Mouse (Mus musculus) hindbrain, embryonic 15.5 days (tissue): ENCODE data around the gene BC030870. TPM values are rescaled to one million over a fixed set of nuclear protein-coding genes. Genes with fewer than 3 reads are reported as not detected.

ENCODE experiments used
- ATAC-seq: fragments of 200-750 bp; cut with Nextera tagmentation; 2 replicates; pipeline ENCODE4 v1.8.0; 2017; ENCODE audit warnings: low read depth, moderate number of reproducible peaks, moderate TSS enrichment; ENCODE audit not compliant: low FRiP score
- H3K27ac ChIP-seq: fragments of 300-500 bp; sonication (generic); replicated peaks from 2 replicates; pipeline ENCODE4 v1.5.1; 2015; ENCODE audit warnings: mild to moderate bottlenecking, inconsistent platforms
- H3K27me3 ChIP-seq: fragments of 300-500 bp; sonication (generic); 2 replicates; pipeline ENCODE4 v1.6.1; 2015; ENCODE audit warnings: control low read depth, inconsistent platforms
- H3K36me3 ChIP-seq: fragments of 300-500 bp; sonication (generic); 2 replicates; pipeline ENCODE4 v1.6.1; 2015; ENCODE audit warnings: control low read depth, inconsistent platforms
- H3K4me1 ChIP-seq: fragments of 300-500 bp; sonication (generic); replicated peaks from 2 replicates; pipeline ENCODE4 v1.6.1; 2015; ENCODE audit warnings: control low read depth, inconsistent platforms
- H3K4me2 ChIP-seq: fragments of 300-500 bp; sonication (generic); 2 replicates; pipeline ENCODE4 v1.6.1; 2015; ENCODE audit warnings: moderate library complexity, mild to moderate bottlenecking, inconsistent platforms
- H3K4me3 ChIP-seq: fragments of 300-500 bp; sonication (generic); 2 replicates; pipeline ENCODE4 v1.5.1; 2015; ENCODE audit warnings: mild to moderate bottlenecking, inconsistent platforms
- H3K9ac ChIP-seq: fragments of 300-500 bp; sonication (generic); 2 replicates; pipeline ENCODE4 v1.6.1; 2015; ENCODE audit warnings: inconsistent platforms
- H3K9me3 ChIP-seq: fragments of 300-500 bp; sonication (generic); 2 replicates; pipeline ENCODE4 v1.6.1; 2016; ENCODE audit warnings: control low read depth, inconsistent platforms
- WGBS: fragments of 180-500 bp; shearing (Covaris S2); methylation state at CpG from one replicate; pipeline ENCODE4 v1.1.7; 2015; 5-methylcytosine and 5-hydroxymethylcytosine counted together
- polyA plus RNA-seq: library from polyadenylated mRNA; unstranded; fragments of >200 nt; fragmentation: Nextera tagmentation; extraction: Ambion mirVana; gene quantifications from 2 replicates; pipeline ENCODE4 v1.2.1, GENCODE M21; 2015

BC030870 gene
- polyA plus RNA-seq, 1 experiment from 2014 or later = 0.09 TPM

- no peaks in the 10 kb centered on the region for H3K36me3 ChIP-seq
- H3K9ac ChIP-seq = no peak overlapping the region
- H3K4me1 ChIP-seq = no peaks in the 10 kb centered on the region
- H3K9me3 ChIP-seq = no peaks in the 10 kb centered on the region
- ATAC-seq = no peak
- no peak overlapping the region for H3K27ac ChIP-seq
- no peak overlapping the region for H3K4me2 ChIP-seq
- WGBS = 95% methylated on average over 25 of the region's 25 CpGs
- no peak overlapping the region for H3K4me3 ChIP-seq
- no peaks in the 10 kb centered on the region for H3K27me3 ChIP-seq
Observed at GRCm38 (mm10) chr8:65107936-65108718, 21.2 kb downstream of the BC030870 start.

- ATAC-seq = no peak
- H3K4me1 ChIP-seq = no peaks in the 10 kb centered on the region
- 67% methylated on average over 4 of the region's 4 CpGs for WGBS
- H3K36me3 ChIP-seq = no peaks in the 10 kb centered on the region
- H3K4me2 ChIP-seq = no peak overlapping the region
- no peak overlapping the region for H3K4me3 ChIP-seq
- H3K27me3 ChIP-seq = no peaks in the 10 kb centered on the region
- no peaks in the 10 kb centered on the region for H3K9me3 ChIP-seq
- H3K27ac ChIP-seq = no peak overlapping the region
- H3K9ac ChIP-seq = no peak overlapping the region
Observed at GRCm38 (mm10) chr8:65104041-65104440, 25.3 kb downstream of the BC030870 start.

- Histone ChIP-seq H3K27me3 (no peaks in the 10 kb centered on the region), H3K4me2 (no peak overlapping the region), H3K27ac (no peak overlapping the region), H3K9ac (no peak overlapping the region), H3K4me1 (no peaks in the 10 kb centered on the region), H3K36me3 (no peaks in the 10 kb centered on the region), H3K9me3 (no peaks in the 10 kb centered on the region), H3K4me3 (no peak overlapping the region)
- peak; percentile 71 for ATAC-seq
- 64% methylated on average over 7 of the region's 7 CpGs for WGBS
Observed at GRCm38 (mm10) chr8:65103632-65104031, 25.7 kb downstream of the BC030870 start.

- Histone ChIP-seq H3K36me3 (no peaks in the 10 kb centered on the region), H3K4me1 (no peaks in the 10 kb centered on the region), H3K4me3 (no peak overlapping the region), H3K9me3 (no peaks in the 10 kb centered on the region), H3K27ac (no peak overlapping the region), H3K27me3 (no peaks in the 10 kb centered on the region), H3K4me2 (no peak overlapping the region), H3K9ac (no peak overlapping the region)
- ATAC-seq = no peak
- 50% methylated on average over 3 of the region's 3 CpGs for WGBS
Observed at GRCm38 (mm10) chr8:65099735-65100134, 29.6 kb downstream of the BC030870 start.

- Histone ChIP-seq H3K27ac (no peak overlapping the region), H3K9me3 (no peaks in the 10 kb centered on the region), H3K4me3 (no peak overlapping the region), H3K4me2 (no peak overlapping the region), H3K9ac (no peak overlapping the region), H3K27me3 (no peaks in the 10 kb centered on the region), H3K4me1 (no peaks in the 10 kb centered on the region), H3K36me3 (no peaks in the 10 kb centered on the region)
- 63% methylated on average over 7 of the region's 7 CpGs for whole genome bisulfite sequencing
- no peak for ATAC-seq
Observed at GRCm38 (mm10) chr8:65097760-65098415, 31.5 kb downstream of the BC030870 start.

GRCm38 (mm10) chr8:65089781-65090180, 39.6 kb downstream of the BC030870 start:
- no peak overlapping the region for H3K4me2 ChIP-seq
- H3K9ac ChIP-seq = no peak overlapping the region
- no peaks in the 10 kb centered on the region for H3K4me1 ChIP-seq
- no peaks in the 10 kb centered on the region for H3K27me3 ChIP-seq
- ATAC-seq = no peak
- H3K36me3 ChIP-seq = no peaks in the 10 kb centered on the region
- no peak overlapping the region for H3K4me3 ChIP-seq
- H3K27ac ChIP-seq = no peak overlapping the region
- H3K9me3 ChIP-seq = no peaks in the 10 kb centered on the region
- 52% methylated on average over 7 of the region's 7 CpGs for WGBS

- Histone ChIP-seq H3K27me3 (no peaks in the 10 kb centered on the region), H3K4me2 (no peak overlapping the region), H3K27ac (no peak overlapping the region), H3K4me3 (no peak overlapping the region), H3K4me1 (no peaks in the 10 kb centered on the region), H3K9me3 (no peaks in the 10 kb centered on the region), H3K9ac (no peak overlapping the region), H3K36me3 (no peaks in the 10 kb centered on the region)
- WGBS = 88% methylated on average over 12 of the region's 12 CpGs
- no peak for ATAC-seq
Observed at GRCm38 (mm10) chr8:65088120-65088519, 41.2 kb downstream of the BC030870 start.

GRCm38 (mm10) chr8:65087711-65088110, 41.7 kb downstream of the BC030870 start:
- no peak overlapping the region for H3K27ac ChIP-seq
- no peak overlapping the region for H3K9ac ChIP-seq
- H3K4me3 ChIP-seq = no peak overlapping the region
- H3K27me3 ChIP-seq = no peaks in the 10 kb centered on the region
- H3K4me2 ChIP-seq = no peak overlapping the region
- 76% methylated on average over 8 of the region's 8 CpGs for WGBS
- no peaks in the 10 kb centered on the region for H3K4me1 ChIP-seq
- ATAC-seq = no peak
- H3K9me3 ChIP-seq = no peaks in the 10 kb centered on the region
- H3K36me3 ChIP-seq = no peaks in the 10 kb centered on the region

- H3K27me3 ChIP-seq = no peaks in the 10 kb centered on the region
- H3K4me1 ChIP-seq = no peaks in the 10 kb centered on the region
- H3K27ac ChIP-seq = no peak overlapping the region
- H3K4me3 ChIP-seq = no peak overlapping the region
- no peak overlapping the region for H3K4me2 ChIP-seq
- no peaks in the 10 kb centered on the region for H3K36me3 ChIP-seq
- no peak overlapping the region for H3K9ac ChIP-seq
- ATAC-seq = no peak
- H3K9me3 ChIP-seq = no peaks in the 10 kb centered on the region
- 80% methylated on average over 2 of the region's 2 CpGs for WGBS
Observed at GRCm38 (mm10) chr8:65085680-65086079, 43.7 kb downstream of the BC030870 start.

- 84% methylated on average over 9 of the region's 9 CpGs for WGBS
- no peak overlapping the region for H3K27ac ChIP-seq
- no peaks in the 10 kb centered on the region for H3K9me3 ChIP-seq
- no peaks in the 10 kb centered on the region for H3K27me3 ChIP-seq
- H3K36me3 ChIP-seq = no peaks in the 10 kb centered on the region
- H3K4me2 ChIP-seq = no peak overlapping the region
- H3K4me3 ChIP-seq = no peak overlapping the region
- ATAC-seq = no peak
- no peaks in the 10 kb centered on the region for H3K4me1 ChIP-seq
- no peak overlapping the region for H3K9ac ChIP-seq
Observed at GRCm38 (mm10) chr8:65080731-65081130, 48.6 kb downstream of the BC030870 start.

GRCm38 (mm10) chr8:65074733-65075132, 54.6 kb downstream of the BC030870 start, which contains the start of gene Gm10663:
TSS of gene Gm10663 (plus strand) at chr8:65075033.
- Histone ChIP-seq H3K27me3 (no peaks in the 10 kb centered on the region), H3K9ac (no peak within 1 kb of the TSS), H3K4me1 (no peaks in the 10 kb centered on the region), H3K36me3 (no peaks in the 10 kb centered on the region), H3K4me3 (no peak within 1 kb of the TSS), H3K4me2 (no peak within 1 kb of the TSS), H3K9me3 (no peaks in the 10 kb centered on the region), H3K27ac (no peak within 1 kb of the TSS)
- WGBS = 93% methylated on average over 2 of the region's 2 CpGs
- no peak for ATAC-seq

GRCm38 (mm10) chr8:65070996-65071395, 58.4 kb downstream of the BC030870 start:
- 70% methylated on average over 4 of the region's 4 CpGs for WGBS

More at GRCm38 (mm10) chr8:65070996-65071395, 58.4 kb downstream of the BC030870 start:
- Histone ChIP-seq H3K27ac (no peak overlapping the region), H3K4me1 (no peaks in the 10 kb centered on the region), H3K4me2 (no peak overlapping the region), H3K27me3 (no peaks in the 10 kb centered on the region), H3K9ac (no peak overlapping the region), H3K9me3 (no peaks in the 10 kb centered on the region), H3K4me3 (no peak overlapping the region), H3K36me3 (no peaks in the 10 kb centered on the region)
- no peak for ATAC-seq
